Mouse (Mus musculus): ENCODE data around the gene Sdha.

- TF ChIP-seq CTCF (IDR thresholded peaks at IDR 0.05; ENCODE audit: low read depth): no peak
- TF ChIP-seq EP300 (IDR thresholded peaks at IDR 0.05; ENCODE audit: low read depth): no peak
These were observed 47.7 kb downstream of the Sdha start for GRCm38 (mm10) chr13:74302050-74303037.

Measured in heart, postnatal 0 days (tissue).